Mouse (Mus musculus) gastrocnemius, postnatal 4 days (tissue): ENCODE results near the gene Bdp1. TPM values are rescaled to one million over a fixed set of nuclear protein-coding genes. Genes with fewer than 3 reads are reported as not detected.
A peak's percentile ranks its signal among the peaks of the same experiment; 100 is the strongest.

Experiments
- DNase-seq, 2 experiments: peaks; one replicate each; pipeline ENCODE4 v3.0.0; 2021 to 2022; ENCODE audit warnings: low spot score in 2 of 2, mixed read lengths in 2 of 2
- long read RNA-seq, 2 experiments: library from polyadenylated mRNA; stranded (forward); transcript quantifications; one replicate each; pipeline ENCODE4 v2.0.0; 2021
- total RNA-seq, 2 experiments: library from RNA; stranded (reverse); gene quantifications; 2 replicates each; pipeline ENCODE4 v1.2.3; 2021

Gene Bdp1
- 10 to 100 TPM; 24.2 to 26.0 TPM for total RNA-seq
- long read RNA-seq, experiment 1, partial matches to known transcripts: 0 of 1 reads
- long read RNA-seq, experiment 1, other reads (novel, unspliced or antisense): 1 of 1 reads
- long read RNA-seq, experiment 2: 0 reads

DNA sequence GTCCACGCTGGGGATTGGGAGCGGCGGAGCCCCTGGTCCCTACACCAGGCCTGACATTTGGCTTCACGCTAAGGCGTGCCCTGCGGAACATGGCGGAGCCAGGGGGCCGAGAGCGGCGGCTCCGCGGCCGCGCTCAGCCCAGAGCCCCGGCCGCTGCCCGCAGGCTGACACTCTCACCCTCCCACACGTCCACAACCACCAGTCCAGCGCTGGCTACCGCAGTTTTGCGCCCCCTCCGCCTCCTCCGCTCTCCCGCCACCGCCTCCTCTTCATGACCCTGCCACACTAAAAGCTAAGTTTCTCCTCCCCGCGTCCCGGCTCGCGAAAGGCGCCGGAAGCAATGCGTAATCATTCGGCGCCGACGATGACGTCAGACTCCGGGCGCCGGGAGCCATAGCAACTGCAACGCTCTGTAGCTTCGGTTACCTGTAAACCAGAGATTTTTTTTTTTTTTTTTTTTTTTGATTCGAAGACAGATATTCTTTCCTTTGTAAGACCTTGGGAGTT, at the start of gene Bdp1:
Gene Bdp1, minus strand, starts transcription at position 323 of the 507 bp plus-strand sequence.
- peak; percentile 92 to 94 for DNase-seq

DNA sequence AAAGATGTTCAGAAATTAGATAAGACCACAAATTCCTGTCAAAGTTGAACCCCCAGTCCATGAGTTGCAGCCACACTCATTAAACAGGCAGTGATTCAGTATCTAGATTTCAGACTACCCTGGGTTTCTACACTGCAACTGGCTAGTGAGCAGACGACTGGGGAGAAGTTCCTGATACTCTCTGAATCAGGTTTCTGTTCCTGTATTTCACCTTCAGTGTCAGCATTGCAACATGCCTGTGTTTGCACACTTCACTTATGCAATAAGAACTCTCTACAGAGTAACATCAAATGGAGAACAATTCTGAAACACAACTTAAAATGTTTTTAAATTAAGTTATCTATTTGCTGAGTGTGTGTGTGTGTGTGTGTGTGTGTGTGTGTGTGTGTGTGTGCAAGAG, 48.8 kb upstream of the Bdp1 start:
- no peak for DNase-seq

DNA sequence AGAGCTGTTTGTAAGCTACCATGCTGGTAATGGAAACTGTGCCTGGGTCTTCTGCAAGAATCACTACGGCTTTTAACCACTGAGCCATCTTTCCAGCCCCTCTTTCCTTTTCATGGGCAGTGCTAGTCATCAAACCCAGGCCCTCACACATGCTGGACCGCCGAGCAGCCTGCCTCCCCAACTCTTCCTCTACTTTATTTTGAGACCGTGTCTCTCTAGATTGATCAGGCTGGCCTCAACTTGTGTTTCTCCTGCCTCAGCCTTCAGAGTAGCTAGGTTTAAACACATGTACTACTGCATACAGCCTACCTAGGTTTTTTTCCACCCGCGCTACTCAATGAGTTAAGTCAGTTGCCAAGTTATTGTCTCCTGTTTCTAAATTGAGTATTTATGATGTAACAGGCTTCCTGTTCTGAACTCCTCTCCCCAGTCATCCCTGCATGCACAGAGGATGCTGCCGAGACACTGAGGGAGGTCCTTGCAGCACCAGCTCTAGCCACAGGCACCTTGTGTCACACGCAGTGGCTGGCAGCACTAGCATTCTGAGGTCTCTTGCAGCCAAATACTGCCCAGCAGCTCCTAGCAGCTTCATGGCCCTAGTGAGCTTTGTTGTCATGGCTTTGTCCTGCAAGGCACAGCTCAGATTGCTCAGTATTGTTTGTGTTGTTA, 37.9 kb upstream of the Bdp1 start:
- DNase-seq: no peak

DNA sequence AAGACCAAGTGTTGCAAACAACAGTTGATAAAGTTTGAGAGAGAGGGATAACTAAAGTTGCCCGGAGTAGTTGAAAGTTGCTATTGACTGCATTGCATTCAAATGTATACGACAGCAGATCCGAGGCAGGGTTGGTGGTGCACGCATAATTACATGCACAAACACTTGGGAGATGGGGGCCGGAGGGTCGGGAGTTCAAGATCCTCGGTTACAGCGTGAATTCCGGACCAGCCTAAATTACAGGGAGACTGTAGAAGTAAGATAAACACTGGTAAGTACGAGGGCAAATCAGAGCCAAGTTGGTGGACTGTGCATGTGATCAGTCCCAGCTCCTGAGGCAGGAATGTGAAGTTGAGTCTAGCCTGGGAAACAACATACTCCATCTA, 21.4 kb upstream of the Bdp1 start:
- no peak for DNase-seq

DNA sequence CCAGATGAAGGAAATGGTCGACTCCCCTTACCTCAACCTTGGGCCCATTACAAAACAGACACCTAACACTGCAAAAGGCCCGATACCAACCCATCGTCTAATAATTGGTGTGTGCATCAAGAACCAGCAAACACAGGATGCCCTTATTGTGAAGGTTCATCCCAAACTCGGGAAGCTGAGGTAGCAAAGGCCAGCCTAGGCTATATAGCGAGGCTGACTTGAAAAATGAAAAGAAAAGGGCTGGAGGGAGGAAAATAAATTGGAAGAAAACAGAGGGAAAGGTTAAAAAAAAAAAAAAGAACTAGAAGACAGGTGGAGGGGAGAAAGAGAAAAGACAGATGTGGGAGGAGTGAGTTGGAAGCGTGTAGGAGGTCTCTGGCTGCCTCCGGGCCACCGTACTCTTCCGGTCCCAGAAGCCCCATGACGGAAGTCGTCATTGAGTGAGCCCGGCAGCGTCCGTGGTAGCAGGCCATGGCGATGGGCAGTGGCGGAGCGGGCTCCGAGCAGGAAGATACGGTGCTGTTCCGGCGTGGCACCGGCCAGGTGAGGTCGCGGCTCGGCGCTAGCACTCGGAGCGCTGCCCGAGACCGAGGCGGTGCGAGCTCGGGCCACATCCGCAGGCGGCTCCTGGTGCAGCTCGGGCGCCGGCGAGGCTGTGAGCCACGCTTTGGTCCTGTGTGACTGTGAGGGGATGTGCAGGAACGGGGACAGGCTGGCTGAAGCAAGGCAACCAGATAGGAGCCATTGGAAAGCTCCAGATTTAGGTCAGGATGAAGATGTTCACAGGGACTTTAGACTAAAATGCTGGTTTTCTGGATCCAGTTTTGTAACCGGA, 20.8 kb upstream of the Bdp1 start, which contains the start of gene Smn1:
Gene Smn1, plus strand, starts transcription at position 430 of the 835 bp plus-strand sequence.
- DNase-seq: peak; percentile 82 to 90

- DNase-seq: no peak
Measured at GRCm38 (mm10) chr13:100123970-100124369, 20.1 kb upstream of the Bdp1 start.

GRCm38 (mm10) chr13:100112218-100112972, 8.5 kb upstream of the Bdp1 start:
- DNase-seq: no peak

GRCm38 (mm10) chr13:100107652-100108472, 4.0 kb upstream of the Bdp1 start, which contains the start of gene Serf1:
Gene Serf1 (plus strand): TSS chr13:100108012.
- DNase-seq: peak; percentile 70 to 84

GRCm38 (mm10) chr13:100103052-100103658, 715 bp downstream of the Bdp1 start:
- DNase-seq: no peak

GRCm38 (mm10) chr13:100098808-100099207, 5.1 kb downstream of the Bdp1 start:
- DNase-seq: no peak

- no peak for DNase-seq
Measured at GRCm38 (mm10) chr13:100071473-100071872, 32.4 kb downstream of the Bdp1 start.

- no peak for DNase-seq
Measured at GRCm38 (mm10) chr13:100067821-100068220, 36.0 kb downstream of the Bdp1 start.

GRCm38 (mm10) chr13:100063936-100064335, 39.9 kb downstream of the Bdp1 start:
- DNase-seq: no peak

DNA sequence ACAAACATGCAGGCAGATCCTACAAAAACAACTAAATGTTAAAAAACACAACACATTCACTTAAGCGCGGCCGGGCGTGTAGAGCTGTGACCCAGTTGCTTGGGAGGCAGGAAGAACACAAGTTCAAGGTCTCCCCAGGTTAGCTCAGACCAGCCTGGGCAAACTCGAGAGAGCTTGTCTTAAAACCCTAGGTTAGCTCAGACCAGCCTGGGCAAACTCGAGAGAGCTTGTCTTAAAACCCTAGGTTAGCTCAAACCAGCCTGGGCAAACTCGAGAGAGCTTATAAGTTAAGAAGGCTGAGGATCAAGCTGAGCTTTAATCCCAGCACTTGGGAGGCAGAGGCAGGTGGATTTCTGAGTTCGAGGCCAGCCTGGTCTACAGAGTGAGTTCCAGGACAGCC, 46.1 kb downstream of the Bdp1 start:
- peak in 1 of 2 experiments; percentile 10 for DNase-seq

GRCm38 (mm10) chr13:100026013-100026412, 77.9 kb downstream of the Bdp1 start:
- DNase-seq: no peak

DNA sequence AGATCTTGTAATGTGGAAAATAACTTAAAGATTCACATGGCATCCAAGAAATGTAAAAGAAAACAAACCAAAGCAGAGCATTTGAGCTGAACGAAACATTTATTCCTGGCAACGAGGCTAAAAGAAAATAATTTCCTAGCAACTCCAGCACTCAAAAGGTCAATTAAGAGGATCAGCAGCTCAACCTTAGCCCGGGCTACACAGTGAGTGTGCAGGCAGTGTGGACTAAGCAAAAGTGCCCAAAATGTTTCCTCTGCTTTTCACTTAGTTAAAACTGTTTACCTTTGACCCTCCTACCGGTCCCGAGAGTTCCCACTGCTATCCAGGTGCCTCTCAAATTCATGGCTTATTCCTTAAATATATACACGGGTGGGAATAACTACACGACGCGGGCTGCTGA, 87.0 kb downstream of the Bdp1 start:
- no peak for DNase-seq

- no peak for DNase-seq
Measured at GRCm38 (mm10) chr13:100015937-100016336, 87.9 kb downstream of the Bdp1 start.

DNA sequence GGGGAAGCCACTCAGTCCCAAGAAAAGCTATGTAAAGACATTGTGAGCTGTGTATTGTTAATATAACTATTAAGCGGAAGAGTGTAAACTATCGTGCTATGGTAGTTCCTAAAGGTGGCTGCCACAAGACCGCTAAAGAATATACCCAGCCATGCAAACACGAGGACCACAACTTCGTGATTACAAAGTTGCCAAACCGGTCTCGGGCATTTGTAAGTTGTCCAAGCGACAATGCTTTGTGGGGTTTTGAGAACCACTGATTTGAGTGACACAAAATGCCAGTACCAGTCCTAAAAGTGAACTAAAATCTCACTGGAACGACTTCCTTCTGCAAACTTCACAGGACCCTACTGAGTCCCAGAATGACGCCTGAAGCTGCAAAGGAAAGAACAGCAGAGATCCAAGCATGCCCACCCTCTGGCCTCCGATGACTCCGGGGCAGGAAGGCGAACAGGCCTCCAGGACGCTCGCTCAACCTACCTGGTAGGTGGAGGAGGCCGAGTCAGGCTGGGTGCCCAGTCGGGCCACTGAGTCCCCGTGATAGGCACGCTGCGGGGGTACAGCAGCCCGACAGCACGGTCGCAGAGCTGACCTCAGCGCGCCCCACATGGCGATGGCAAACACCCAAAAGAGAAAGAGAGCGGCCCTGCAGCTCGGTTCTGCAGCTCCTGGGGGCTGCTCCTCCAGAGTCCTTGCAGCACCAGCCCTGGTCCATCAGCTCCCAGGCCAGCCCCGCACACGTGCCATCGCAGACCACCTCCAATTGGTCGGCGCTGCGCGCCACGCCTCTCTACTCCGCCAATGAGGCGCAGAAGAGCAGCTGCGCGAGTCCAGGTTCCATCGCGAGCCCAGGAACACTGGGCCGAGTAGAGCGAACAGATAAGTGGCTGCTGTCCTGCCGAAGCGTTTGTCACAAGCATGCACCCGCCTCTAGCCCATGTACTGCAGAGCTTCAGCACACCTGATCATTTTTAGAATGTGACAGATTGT, 88.7 kb downstream of the Bdp1 start, which contains the start of gene Mccc2:
Gene Mccc2, minus strand, starts transcription at position 734 of the 990 bp plus-strand sequence.
- peak; percentile 61 to 85 for DNase-seq
